Mouse (Mus musculus): ENCODE measurements around the gene Ap3m1.

DNA sequence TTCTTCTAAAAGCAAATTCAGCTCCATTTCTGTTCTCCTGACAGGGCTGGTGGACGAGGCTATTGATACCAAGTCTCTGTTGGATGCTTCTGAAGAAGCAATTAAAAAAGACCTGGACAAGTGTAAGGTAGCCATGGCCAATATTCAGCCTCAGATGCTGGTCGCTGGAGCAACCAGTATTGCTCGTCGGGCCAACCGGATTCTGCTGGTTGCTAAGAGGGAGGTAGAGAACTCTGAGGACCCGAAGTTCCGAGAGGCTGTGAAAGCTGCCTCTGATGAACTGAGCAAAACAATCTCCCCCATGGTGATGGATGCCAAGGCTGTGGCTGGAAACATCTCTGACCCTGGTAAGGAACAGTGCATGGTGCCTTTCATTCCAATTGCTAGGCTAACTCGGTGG, 31.9 kb downstream of the Ap3m1 start:
- no peak for TF ChIP-seq POLR2A (IDR thresholded peaks at IDR 0.05; ENCODE audit: borderline replicate concordance, extremely low read depth, insufficient read depth, insufficient read length, poor library complexity, severe bottlenecking)
- no peak for TF ChIP-seq CTCF (IDR thresholded peaks at IDR 0.05; ENCODE audit: borderline replicate concordance, extremely low read depth, insufficient read depth, insufficient read length)

Measured in brain, embryonic 14.5 days (tissue).